Mouse (Mus musculus): Measurements from ENCODE around the gene Ppp2r5a.

DNA sequence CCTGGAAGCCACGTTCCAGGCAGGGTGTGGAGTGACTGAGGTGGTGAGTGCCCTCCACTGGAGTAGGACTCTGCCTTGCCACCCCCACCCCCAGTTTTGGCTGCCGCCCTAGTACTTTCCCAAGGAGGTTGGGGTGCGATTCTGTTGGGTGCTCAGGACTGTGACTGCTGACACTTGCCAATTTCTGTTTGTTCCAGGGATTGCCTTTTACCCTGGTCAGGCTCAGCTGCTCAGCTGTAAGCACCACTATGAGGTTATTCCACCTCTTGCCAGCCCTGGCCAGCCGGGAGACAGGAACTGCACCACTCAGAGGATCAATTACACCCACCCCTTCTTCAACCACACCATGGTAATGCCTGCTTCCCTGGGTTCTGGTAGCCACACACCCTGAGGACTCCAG lies 62.5 kb downstream of the Ppp2r5a start:
- TF ChIP-seq POLR2A (IDR thresholded peaks at IDR 0.05; ENCODE audit: insufficient read depth, low read depth, low read length) (no peak), CTCF (IDR thresholded peaks at IDR 0.05; ENCODE audit: insufficient read depth, low read depth, low read length) (no peak)
